Mouse (Mus musculus) lung, adult 2 months (tissue): ENCODE measurements around the gene Nkain2.

Experiments used
- CTCF ChIP-seq: fragments of 200-500 bp; IDR thresholded peaks from 2 replicates; pipeline ENCODE4 v1.5.1; 2011; ENCODE audit warnings: mild to moderate bottlenecking, low read length, control low read depth; ENCODE audit not compliant: insufficient read depth
- POLR2A ChIP-seq: fragments of 200-500 bp; IDR thresholded peaks from 2 replicates; pipeline ENCODE4 v1.6.1; 2011; ENCODE audit warnings: low read depth, mild to moderate bottlenecking, control low read depth, low read length, borderline replicate concordance; ENCODE audit errors: extremely low read depth

- no peak for TF ChIP-seq CTCF
- no peak for TF ChIP-seq POLR2A
These were observed 20.7 kb downstream of the Nkain2 start for GRCm38 (mm10) chr10:32869541-32869940.
